Mouse (Mus musculus) heart, postnatal 36 days (tissue): ENCODE data around the gene Ranbp9. TPM values are rescaled to one million over a fixed set of nuclear protein-coding genes. Genes with fewer than 3 reads are reported as not detected.
A peak's percentile ranks its signal among the peaks of the same experiment; 100 is the strongest.
"Not testable (repeated sequence)": the region's sequence is repeated elsewhere in the genome, so short reads cannot be mapped to it uniquely, and the experiment has no call there.

Experiments used
- DNase-seq, 2 experiments: peaks; one replicate each; pipeline ENCODE4 v3.0.0; 2021 to 2022
- intact Hi-C: fragments of 180-260 bp; cut with DNase I; formaldehyde crosslinking; loops from one replicate; pipeline ENCODE4 v1.15.1; 2025
- total RNA-seq, 2 experiments: library from RNA; stranded (reverse); gene quantifications; 2 replicates each; pipeline ENCODE4 v1.2.3; 2021

The Ranbp9 gene
- total RNA-seq, 2 experiments from 2014 or later: 43.0 to 48.3 TPM

DNA sequence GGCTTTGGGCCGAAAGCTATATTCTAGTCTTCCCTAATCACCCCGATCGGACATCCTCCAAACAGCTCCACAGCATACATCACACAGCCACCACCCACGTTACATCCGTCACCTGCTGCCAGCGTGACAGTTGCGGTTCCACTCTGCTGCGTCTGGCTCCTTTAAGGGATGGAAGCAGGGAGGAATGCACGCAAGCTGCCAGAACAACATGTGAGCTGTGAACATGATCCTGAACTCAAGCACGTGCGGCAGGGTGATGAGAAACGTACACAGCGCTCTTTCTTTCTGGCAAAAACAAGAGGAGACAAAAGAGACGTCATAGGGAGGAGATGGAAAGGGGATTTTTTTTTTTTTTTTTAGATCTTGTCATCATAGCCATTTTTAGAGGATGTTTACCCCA is 17.8 kb upstream of the Ranbp9 start:
- peak; percentile 21 to 45 for DNase-seq
- intact Hi-C loops: no loop called here

DNA sequence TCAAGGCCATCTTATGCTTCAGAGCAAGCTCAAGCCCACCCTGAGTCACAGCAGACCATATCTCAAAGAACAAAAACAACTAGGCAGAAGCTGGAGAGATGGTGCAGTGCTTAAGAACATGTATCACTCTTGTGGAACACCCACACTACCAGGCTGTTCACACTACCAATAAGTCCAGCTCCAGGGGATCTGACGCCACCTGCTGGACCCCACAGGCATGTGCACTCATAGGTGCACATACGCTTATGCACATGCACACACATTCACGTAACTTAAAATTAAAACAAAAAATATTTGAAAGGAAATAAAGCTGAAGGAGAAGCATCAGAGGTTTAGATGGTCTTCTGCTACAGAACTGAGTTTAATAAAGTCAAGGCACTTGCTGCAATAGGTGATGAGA is 16.7 kb upstream of the Ranbp9 start:
- intact Hi-C loops: no loop called here
- no peak for DNase-seq

DNA sequence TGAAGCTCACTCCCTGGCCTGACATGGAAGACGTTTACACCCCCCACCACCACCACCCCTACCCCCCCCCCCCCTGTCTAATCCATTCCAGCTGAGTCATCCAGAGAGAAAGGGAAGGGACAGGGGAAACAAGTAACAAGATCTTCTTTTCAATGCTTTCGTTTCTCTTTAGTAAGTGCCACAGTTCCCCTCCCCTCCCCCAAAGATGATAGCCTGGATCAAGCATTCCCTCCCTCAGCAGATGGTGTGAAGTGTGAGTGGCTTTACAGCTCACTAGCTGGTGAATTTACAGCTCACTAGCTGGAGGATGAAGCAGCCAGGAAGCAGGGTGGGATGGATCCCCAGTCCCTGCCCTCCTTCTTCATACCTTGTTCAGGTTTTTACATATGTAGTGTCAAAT is 15.6 kb upstream of the Ranbp9 start:
- intact Hi-C loops: no loop called here
- DNase-seq: no peak

DNA sequence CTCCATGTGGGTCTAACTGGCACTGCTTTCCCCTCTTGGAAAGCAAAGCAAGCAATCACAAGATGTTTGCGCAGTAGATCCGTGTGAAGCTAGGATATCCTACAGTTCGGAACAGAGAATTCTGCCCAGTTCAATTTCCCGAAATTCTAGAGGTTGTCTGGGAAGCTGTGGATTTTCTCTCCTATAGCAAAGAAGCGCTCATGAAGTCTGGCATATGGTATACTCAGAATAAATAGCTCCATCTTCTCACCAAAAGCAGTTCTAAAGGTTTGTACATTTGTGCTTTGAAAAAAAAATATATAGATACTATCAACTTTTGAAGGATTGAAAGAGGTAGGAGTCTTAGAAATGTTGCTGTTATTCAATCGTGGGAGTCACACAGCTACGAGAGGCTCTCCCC is 14.6 kb upstream of the Ranbp9 start:
- no peak for DNase-seq
- intact Hi-C loops: no loop called here

DNA sequence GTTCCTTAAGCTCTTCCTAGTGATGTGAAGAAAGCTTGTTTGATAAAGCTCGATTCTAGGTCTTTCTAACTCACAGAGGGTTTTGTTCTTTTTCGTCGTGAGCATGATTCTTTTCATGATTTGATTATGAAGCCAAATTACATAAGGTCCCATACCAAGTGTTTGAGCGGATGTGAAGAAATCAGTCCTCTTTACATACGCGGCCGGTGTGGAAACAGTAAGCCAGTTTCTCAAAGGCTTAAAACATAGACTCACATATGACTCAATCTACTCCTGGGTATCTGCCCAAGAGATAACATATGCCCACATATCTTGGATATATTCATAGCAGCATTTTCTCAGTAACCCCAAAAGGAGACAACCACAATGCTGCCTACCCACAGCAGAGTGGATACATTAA is 12.6 kb upstream of the Ranbp9 start:
- no peak for DNase-seq
- intact Hi-C loops: no loop called here

DNA sequence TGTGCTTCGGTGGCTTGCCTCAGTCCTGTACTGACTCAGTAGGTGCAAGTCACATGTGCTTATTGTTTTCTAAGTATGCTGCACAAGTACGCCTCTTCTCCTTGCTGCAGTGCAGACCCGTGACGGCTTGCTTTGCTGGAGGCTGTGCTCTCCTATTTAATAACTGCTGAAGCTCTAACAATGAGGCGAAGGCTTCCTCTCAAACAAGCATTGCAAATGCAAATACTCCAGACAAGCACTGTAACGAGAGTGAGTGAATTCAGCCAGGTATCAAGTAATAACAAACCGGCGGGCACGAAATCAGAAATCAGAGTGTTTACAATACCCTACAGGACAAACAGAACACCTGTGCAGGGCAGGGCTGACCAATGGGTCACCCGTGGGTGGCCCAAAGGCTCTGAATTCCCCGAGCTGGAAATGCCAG is 12.0 kb upstream of the Ranbp9 start:
- intact Hi-C loops: no loop called here
- no peak for DNase-seq

DNA sequence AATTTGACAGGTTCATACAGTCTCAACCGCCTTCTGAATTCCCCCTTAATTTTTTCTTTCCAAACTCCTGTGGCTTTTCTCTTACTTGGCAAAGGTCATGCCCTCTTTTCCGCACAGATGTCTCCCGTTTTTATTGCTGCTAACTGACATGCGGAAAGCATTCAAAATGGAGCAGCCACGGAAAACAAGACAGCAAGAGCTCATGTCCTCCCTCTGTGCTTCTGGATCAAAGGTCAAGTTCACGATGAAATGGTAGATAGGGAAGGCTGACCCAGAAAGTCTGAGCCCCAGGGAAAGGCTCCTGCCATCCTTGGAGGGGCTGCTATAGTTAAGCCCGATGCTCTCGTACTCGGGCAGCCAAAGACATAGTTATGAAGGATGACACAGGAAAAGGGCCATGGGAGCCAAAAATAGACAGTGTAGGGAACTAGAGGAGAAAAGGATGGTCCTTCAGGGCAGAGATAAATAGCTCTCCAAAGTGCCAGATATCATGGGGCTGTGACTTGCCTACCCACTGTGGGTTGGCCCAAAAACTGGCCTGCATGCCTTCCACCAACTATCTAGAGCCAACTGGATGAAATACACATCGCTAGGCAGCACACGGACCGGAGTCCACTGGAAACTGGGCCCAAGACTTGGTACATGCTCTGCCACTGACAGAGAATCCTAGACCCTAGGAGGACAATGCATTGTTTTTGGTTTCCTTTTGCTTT is 5.6 kb upstream of the Ranbp9 start:
- DNase-seq: no peak
- intact Hi-C loops: no loop called here

DNA sequence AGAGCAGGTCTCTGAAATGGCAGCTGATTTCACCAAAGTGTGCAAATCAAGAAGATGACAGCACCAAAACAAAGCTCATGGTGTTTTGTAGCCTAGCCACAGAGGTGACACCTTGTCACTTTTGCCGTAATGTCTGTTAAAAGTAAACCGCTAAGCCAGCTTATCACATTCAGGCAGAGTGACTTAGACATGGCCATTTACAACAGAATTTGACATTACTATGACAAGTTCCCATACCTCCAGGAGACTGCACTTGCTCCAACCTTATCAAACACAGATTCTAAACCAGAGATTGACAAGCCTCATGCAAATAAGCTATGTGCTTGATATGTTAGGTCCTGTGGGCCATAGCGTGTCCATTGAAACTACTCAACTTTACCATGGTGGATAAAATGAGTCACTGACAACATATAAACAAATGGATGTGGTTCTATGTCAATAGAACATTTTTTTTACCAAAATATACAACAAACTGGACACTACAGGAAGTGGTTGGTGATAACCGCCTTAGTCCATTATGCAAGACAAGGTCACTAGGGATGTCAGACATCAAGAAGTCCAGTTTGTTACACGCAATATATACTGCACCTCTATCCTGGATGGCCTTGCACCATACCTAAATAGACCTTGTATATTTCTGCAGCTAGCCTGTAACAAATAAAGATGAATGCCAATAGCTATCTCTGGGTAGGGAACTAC is 4.3 kb upstream of the Ranbp9 start:
- DNase-seq: no peak
- intact Hi-C loops: no loop called here

DNA sequence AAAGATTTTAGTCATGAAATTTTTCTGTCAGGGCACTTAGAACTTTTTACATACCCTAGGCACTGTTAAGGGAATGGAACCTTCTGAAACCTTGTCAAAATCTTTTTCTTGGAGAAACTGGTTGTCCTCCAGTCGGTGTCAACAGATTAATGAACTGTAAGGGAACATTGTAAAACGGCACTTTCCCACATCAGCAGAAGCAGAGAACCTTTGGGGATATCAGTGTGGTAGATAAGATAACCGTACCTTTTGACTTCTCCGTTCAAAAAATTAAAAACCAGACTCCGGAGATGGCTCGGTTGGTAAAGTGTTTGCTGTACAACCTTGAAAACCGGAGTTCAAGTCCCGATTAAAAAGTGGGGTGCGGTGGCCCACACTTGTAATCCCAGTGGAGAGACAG is 1.7 kb upstream of the Ranbp9 start:
- no peak for DNase-seq
- intact Hi-C loops: loop anchor here (5.0 kb wide), 2 partner anchors 40 to 85 kb away; partner anchors contain the start of gene Nol7

DNA sequence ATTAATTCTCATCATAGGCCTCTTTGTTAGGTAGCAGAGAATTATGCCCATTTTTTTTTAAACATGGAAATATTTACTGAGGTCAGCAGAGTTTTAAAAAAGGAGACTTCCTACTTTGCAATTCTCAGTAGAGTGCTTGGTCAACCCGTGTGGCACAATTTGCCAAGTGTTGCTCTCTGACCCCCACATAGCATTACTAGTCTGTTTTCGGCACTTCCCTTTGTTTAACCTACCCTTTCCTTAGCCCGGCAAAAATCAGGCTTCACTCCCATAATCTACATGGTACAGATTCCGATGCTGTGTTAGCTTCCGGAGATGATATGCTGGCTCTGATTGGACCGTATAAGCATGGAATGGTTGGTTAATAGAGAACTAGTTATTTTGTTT is 770 bp upstream of the Ranbp9 start:
- DNase-seq: no peak
- intact Hi-C loops: loop anchor here (2.0 to 5.0 kb wide), 4 partner anchors 40 to 85 kb away; partner anchors contain the start of gene Nol7

DNA sequence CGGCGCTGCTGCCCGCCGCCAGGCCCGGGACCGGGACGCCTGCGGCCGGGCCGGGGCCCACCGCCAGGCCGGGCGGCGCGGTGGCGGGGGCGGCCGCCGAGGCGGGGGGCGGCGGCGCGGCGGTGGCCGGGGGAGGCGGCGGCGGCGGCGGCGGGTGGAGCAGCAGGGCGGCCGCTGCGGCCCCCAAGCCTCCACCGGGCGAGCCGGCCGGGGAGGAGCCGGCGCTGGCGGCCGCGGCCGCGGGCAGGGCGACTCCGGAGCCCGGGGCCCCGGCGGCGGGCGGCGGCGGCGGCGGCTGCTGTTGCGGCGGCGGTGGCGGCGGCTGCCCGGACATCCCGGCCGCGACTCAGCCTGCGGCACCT is 506 bp downstream of the Ranbp9 start:
- intact Hi-C loops: loop anchor here (2.0 to 5.0 kb wide), 4 partner anchors 42 to 83 kb away; partner anchors contain the start of gene Nol7
- DNase-seq: no peak

DNA sequence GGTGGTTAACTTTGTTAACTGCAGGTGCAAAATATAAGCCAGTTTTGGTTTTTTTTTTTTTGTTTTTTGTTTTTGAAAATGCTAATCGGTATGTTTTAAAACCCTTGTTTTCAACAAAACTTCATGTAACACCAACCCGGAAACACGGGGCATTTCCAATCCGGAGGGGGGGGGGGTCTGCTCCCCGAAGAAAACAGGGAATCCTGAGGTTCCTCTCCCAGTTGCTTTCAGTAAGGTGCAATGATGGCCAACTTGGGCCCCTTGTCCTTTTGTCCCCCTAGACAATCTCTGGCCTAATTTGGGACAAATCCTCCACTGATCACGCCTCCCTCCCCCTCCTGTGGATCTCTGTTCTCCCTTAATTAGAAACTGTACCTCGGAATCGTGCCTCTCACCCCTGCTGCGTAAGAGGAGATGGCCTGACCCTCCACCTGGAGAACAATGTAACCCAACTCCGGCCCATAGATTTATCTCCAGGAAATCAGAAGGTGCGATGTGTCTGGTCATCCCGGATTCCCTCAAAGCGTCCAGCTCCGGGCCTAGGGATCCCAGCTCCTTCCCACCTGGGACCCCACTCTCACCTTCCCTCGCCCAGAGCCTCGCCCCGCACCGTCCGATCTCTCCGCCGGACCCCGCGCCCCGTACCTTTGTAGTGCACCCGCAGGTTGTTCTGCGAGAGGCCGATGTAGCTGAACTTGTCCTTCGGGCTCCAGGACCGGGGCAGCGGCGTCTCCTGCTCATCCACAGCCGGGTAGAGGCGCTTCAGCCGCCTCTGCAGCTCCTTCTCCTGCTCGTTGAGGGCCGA is 1.1 kb downstream of the Ranbp9 start:
- peak; percentile 42 to 50 for DNase-seq
- intact Hi-C loops: loop anchor here (2.0 to 5.0 kb wide), 8 partner anchors 27 to 298 kb away; partner anchors contain the start of gene Nol7

DNA sequence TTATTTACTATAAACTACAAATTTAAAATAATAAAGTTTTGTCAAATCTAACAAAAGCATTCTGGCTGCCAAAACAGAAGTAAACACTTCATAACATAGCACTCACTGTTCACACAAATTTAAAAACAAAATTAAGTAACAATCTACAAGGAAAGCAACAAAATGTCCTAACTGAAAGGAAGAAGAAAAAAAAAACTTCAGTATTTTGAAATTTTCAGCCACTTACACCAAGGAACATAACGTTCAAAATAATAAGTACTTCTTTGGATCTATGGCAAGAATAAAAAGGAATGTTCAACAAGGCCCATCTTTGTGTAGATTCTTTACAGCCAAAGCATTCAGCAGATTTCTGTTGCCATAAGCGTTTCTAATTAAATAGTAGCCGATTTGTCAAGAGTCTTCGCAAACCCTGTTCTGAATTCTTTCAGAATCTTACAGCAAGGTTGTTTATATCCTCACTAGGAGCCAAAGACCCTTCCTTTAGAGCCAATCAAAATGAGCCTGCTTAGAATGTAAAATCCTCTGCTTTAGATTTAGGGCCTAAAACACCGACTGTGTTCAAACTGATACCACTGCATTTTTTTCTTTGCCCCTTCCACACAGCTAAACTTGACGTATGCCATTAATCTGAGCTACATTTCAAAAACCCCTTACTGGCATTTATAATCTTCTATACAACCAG is 1.9 kb downstream of the Ranbp9 start:
- DNase-seq: no peak

DNA sequence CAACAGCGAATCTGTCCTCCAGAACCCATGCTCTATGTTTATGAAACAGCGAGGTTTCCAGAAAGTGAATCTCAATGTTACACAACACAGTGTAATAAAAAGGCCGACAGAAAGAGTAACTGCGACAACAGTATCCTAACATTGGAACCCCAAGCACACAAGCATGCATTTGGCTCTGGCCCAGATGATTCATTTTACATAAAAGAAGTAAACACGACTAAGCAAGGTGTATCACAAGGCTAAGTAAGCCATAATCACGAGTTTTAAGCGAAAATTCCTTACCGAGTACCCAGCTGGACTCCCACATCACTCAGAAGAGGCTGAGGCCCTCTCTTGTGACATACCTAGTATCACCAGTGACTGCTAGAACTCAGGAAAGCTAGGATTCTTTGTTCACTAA is 2.5 kb downstream of the Ranbp9 start:
- intact Hi-C loops: loop anchor here (2.0 to 5.0 kb wide), 4 partner anchors 26 to 296 kb away; no protein-coding TSS in a partner anchor
- peak; percentile 15 to 56 for DNase-seq

More for the DNA sequence above, 1.9 kb downstream of the Ranbp9 start:
- intact Hi-C loops: loop anchor here (2.0 to 5.0 kb wide), 4 partner anchors 26 to 297 kb away; no protein-coding TSS in a partner anchor

DNA sequence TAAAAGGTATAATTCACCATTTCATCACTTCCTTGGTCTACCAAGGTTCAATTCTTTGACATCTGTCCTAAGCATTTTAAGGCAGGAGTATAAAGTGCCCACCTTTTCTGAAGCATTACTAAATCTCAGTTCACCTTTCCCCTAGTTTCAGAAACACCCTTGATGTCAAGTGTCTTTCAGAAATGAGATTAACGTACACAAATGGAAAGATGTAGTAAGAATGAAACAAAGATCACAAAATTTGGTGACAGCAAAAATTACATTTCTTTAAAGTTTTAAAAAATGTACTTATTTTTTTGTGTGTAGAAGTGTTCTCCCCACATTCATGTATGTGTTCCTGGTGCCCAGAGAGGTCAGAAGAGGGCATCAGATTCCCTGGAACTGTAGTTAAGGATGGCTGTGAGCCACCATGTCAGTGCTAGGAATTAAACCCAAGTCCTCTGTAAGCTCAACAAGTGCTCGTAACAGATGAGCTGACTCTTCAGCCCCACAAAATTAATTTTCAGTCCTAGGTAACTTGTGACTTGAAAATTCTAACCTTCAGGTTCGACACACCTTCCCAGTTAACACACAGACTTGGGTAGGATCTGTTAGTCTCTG is 3.9 kb downstream of the Ranbp9 start:
- DNase-seq: no peak
- intact Hi-C loops: loop anchor here (5.0 kb wide), 3 partner anchors 45 to 295 kb away; no protein-coding TSS in a partner anchor

DNA sequence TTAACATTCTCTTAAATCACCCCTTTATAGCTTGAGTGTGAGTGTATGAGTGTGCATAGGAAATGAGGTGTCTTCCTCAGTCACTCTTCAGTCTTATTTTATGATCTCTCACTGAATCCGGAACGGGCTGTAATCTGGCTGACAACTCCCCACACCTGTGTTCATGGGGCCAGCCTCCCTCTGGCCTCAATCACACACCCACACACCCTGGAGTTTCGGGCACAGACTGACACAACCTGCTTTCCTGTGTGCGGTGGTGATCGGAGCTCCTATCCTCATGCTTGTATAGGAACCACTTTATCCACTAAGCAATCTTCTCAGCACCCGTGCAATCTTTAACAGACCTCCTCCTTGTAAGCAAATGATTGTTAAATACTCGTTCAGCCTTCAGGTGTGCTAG is 4.9 kb downstream of the Ranbp9 start:
- intact Hi-C loops: loop anchor here (5.0 kb wide), 3 partner anchors 44 to 294 kb away; no protein-coding TSS in a partner anchor
- DNase-seq: no peak

DNA sequence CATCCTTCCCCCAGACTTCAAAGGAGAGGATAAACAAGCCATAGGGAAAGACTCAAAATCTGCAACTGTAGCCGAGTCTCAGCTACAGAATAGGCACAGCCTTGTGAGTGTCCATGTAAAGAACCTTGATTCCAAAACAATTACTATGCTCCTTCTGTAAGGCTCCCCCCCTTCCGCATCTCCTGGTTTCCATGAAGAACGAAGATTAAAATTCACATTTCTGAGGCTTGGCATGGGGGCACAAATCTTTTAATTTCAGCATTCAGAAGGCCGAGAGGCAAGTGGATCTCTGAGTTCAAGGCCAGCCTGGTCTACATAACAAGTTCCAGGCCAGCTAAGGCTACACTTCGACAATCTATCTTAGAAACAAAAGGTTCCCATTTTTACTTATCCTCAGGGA is 6.4 kb downstream of the Ranbp9 start:
- intact Hi-C loops: loop anchor here (5.0 kb wide), 3 partner anchors 42 to 292 kb away; no protein-coding TSS in a partner anchor
- DNase-seq: no peak

DNA sequence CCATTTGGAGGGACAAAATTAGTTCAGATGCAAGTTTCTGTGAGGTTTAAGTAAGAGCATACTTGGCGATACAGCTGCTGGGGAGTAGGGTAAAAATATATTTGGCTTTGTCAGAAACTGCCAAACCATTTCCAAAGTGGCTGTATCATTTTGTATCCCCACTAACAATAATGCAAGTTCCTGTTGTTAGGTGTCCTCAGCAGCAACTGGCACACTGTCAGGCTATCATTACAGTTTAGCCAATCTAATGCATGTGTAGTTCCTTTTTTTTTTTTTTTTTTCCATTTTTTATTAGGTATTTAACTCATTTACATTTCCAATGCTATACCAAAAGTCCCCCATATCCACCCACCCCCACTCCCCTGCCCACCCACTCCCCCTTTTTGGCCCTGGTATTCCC is 9.2 kb downstream of the Ranbp9 start:
- DNase-seq, intact Hi-C loops: not testable (repeated sequence)

DNA sequence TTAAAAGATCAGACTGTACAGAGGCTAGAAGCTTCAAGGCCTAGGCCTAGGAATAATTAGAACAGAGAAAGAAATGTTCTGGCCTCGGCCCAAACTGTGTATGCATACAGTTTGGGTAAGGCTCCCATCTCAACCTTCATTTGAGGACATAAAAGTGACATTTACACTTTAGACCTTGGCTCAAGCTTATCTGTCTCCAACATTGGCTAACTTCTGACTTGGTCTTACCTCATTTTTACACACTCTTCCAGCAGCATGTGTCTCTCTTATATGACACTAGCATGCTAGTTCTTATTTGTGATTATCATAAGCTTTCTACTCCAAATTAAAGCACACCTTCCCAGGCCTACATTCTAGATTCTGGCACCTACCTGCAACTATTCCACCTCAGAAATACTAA is 11.5 kb downstream of the Ranbp9 start:
- intact Hi-C loops: no loop called here
- no peak for DNase-seq

DNA sequence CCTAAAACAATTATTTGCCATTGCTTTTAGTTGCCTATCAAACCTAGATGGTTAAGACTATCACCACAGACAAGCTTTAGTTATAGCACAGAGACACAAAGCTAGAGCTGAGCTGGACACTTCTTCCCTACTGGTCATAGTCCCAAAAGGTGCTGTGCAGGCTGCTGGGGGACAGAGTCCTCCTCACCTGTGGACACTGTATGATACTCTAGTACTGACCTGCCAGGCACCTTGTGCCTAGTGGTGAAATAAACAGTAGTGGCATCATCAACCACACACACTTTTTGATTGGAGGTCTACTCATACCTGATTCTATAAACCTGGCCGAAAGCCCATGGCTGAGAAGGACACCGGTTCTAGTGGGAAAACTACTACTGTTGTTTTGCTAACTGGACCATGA is 16.5 kb downstream of the Ranbp9 start:
- intact Hi-C loops: no loop called here
- no peak for DNase-seq
